Mouse (Mus musculus) heart, embryonic 12.5 days (tissue): ENCODE results near the gene Sept9. TPM values are rescaled to one million over a fixed set of nuclear protein-coding genes. Genes with fewer than 3 reads are reported as not detected.

Experiments used
- ATAC-seq: fragments of 200-750 bp; cut with Nextera tagmentation; 2 replicates; pipeline ENCODE4 v1.8.0; 2017; ENCODE audit warnings: moderate TSS enrichment, moderate library complexity; ENCODE audit not compliant: insufficient number of reproducible peaks, low FRiP score
- H3K27ac ChIP-seq: fragments of 300-500 bp; sonication (generic); 2 replicates; pipeline ENCODE4 v1.5.1; 2016; ENCODE audit warnings: mild to moderate bottlenecking, moderate library complexity; ENCODE audit not compliant: poor library complexity, severe bottlenecking
- H3K27me3 ChIP-seq: fragments of 300-500 bp; sonication (generic); replicated peaks from 2 replicates; pipeline ENCODE4 v1.6.1; 2016; ENCODE audit warnings: mild to moderate bottlenecking, moderate library complexity
- H3K36me3 ChIP-seq: fragments of 300-500 bp; sonication (generic); 2 replicates; pipeline ENCODE4 v1.6.1; 2016; ENCODE audit warnings: mild to moderate bottlenecking, moderate library complexity
- H3K4me1 ChIP-seq: fragments of 300-500 bp; sonication (generic); replicated peaks from 2 replicates; pipeline ENCODE4 v1.6.1; 2016; ENCODE audit warnings: mild to moderate bottlenecking
- H3K4me2 ChIP-seq: fragments of 300-500 bp; sonication (generic); 2 replicates; pipeline ENCODE4 v1.6.1; 2016; ENCODE audit warnings: mild to moderate bottlenecking, moderate library complexity
- H3K4me3 ChIP-seq: fragments of 300-500 bp; sonication (generic); 2 replicates; pipeline ENCODE4 v1.5.1; 2016; ENCODE audit warnings: mild to moderate bottlenecking
- H3K9ac ChIP-seq: fragments of 300-500 bp; sonication (generic); 2 replicates; pipeline ENCODE4 v1.6.1; 2016; ENCODE audit warnings: mild to moderate bottlenecking, moderate library complexity
- H3K9me3 ChIP-seq: fragments of 300-500 bp; sonication (generic); replicated peaks from 2 replicates; pipeline ENCODE4 v1.6.1; 2016; ENCODE audit warnings: mild to moderate bottlenecking, moderate library complexity
- WGBS: fragments of 180-500 bp; shearing (Covaris S2); methylation state at CpG from one replicate; pipeline ENCODE4 v1.1.7; 2016; 5-methylcytosine and 5-hydroxymethylcytosine counted together
- polyA plus RNA-seq: library from polyadenylated mRNA; unstranded; fragments of >200 nt; fragmentation: Nextera tagmentation; extraction: Ambion mirVana; gene quantifications from 2 replicates; pipeline ENCODE4 v1.2.1, GENCODE M21; 2016

The Sept9 gene
- polyA plus RNA-seq, 1 experiment from 2014 or later = 103 TPM

DNA sequence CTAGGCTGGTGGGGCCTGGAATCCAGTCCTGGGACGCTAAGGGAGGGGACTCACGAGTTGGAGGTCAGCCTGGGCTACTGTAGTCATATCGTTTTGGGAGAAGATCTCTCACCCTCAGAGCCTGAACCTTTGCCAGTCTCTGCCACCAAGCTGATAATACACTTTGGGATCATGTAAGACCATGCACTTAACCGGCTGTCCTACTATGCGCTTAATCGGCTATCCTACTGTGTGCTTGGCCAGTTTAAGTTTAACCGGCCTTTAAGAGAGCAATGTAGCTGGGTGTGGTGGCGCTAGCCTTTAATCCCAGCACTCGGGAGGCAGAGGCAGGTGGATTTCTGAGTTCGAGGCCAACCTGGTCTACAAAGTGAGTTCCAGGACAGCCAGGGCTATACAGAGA lies 173.1 kb downstream of the Sept9 start:
- Histone ChIP-seq H3K4me2 (no peak overlapping the region), H3K9me3 (no peaks in the 10 kb centered on the region), H3K36me3 (no peaks in the 10 kb centered on the region), H3K27me3 (peaks cover 7% of the 10 kb centered on the region), H3K4me1 (peaks cover 16% of the 10 kb centered on the region), H3K4me3 (no peak overlapping the region), H3K9ac (no peak overlapping the region), H3K27ac (no peak overlapping the region)
- no peak for ATAC-seq
- 87% methylated on average over 10 of the region's 10 CpGs for WGBS

DNA sequence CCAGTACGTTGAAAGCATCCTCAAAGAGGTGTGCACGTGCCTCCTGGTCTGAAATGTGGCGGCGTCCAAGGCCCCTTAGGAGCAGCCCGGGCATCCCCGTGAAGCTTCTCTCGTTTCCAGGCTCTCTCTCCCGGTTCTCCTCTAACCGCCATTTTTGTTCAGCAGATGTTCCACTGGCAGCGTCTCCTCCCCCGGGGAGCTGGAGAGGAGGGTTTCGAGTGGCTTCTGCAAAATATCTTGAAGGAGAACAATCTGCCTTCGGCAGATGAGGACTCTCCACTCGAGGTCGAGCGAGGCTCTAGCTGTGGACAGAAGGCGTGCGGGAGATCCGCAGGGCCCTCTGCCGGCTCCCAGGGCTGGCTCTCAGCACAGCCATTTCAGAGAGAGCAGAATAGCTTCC lies 173.7 kb downstream of the Sept9 start:
- H3K4me3 ChIP-seq = no peak overlapping the region
- peaks cover 7% of the 10 kb centered on the region for H3K27me3 ChIP-seq
- H3K36me3 ChIP-seq = no peaks in the 10 kb centered on the region
- no peak overlapping the region for H3K27ac ChIP-seq
- no peaks in the 10 kb centered on the region for H3K9me3 ChIP-seq
- peaks cover 16% of the 10 kb centered on the region for H3K4me1 ChIP-seq
- WGBS = 72% methylated on average over 20 of the region's 20 CpGs
- ATAC-seq = no peak
- no peak overlapping the region for H3K9ac ChIP-seq
- no peak overlapping the region for H3K4me2 ChIP-seq

DNA sequence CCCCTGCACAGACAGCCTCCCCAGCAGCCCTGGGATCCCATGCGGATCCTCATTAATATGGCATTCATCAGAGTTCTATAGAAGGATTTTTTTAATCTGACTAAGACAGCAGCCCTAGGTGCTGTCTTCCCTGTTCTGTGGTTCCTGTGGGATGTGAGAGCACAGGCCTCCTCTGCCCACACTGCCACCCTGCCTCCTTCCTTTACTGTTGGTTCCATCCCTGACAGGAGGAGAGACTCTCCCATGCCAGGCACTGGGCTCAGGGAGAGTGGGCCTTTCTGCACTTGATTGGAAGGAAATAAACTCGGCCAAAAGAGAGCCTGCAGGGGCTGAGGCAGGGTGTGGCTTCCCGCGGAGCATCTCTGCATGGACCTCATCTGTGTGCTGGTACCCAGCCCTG lies 174.4 kb downstream of the Sept9 start:
- WGBS = 34% methylated on average over 4 of the region's 4 CpGs
- Histone ChIP-seq H3K4me3 (no peak overlapping the region), H3K4me2 (no peak overlapping the region), H3K4me1 (peaks cover 16% of the 10 kb centered on the region), H3K36me3 (no peaks in the 10 kb centered on the region), H3K27me3 (peaks cover 7% of the 10 kb centered on the region), H3K27ac (no peak overlapping the region), H3K9me3 (no peaks in the 10 kb centered on the region), H3K9ac (no peak overlapping the region)
- ATAC-seq = no peak

DNA sequence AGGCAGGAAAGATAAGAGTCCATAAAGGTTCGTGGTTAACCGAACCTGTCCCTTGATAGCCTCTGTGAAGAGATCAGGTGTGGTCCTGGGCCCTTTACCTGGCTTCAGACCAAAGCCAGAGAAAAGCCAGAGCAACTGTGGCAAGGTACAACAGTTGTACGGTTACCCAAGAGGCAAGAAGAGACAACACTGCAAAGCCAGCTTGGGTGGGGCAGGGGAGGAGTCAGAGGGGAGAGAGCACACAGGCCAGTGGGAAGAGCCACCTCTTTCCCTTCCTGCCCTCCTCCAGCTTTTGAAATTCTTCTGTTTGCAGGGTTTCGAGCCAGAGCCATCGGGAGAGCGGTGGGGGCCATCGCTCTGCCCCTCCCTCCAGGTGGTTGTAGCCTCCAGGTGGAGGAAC lies 174.8 kb downstream of the Sept9 start:
- H3K4me3 ChIP-seq = no peak overlapping the region
- H3K27me3 ChIP-seq = peaks cover 10% of the 10 kb centered on the region
- H3K36me3 ChIP-seq = no peaks in the 10 kb centered on the region
- no peak for ATAC-seq
- H3K9me3 ChIP-seq = no peaks in the 10 kb centered on the region
- H3K9ac ChIP-seq = no peak overlapping the region
- H3K4me1 ChIP-seq = peaks cover 16% of the 10 kb centered on the region
- no peak overlapping the region for H3K27ac ChIP-seq
- H3K4me2 ChIP-seq = no peak overlapping the region
- 50% methylated on average over 7 of the region's 7 CpGs for WGBS

DNA sequence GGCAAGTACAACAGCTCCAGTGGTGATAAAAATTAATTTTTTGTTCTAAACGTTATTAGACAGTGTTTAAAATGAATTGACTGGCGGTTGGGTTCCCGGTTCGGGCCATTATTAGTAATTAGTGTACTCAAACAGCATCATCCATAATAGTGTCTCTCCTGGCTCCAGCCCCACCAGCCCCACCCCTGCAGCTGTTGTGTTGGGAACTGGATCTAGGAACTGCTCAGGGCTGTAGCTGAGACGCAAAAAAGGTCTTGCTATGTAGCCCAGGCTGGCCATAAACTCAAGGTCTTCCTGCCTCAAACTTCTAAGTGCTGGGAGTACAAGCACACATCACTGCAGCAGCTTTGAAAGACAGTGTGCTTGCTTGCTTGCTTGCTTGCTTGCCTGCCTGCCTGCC lies 180.3 kb downstream of the Sept9 start:
- Histone ChIP-seq H3K9me3 (no peaks in the 10 kb centered on the region), H3K4me1 (peaks cover 13% of the 10 kb centered on the region), H3K27ac (no peak overlapping the region), H3K36me3 (no peaks in the 10 kb centered on the region), H3K9ac (no peak overlapping the region), H3K4me2 (no peak overlapping the region), H3K4me3 (no peak overlapping the region), H3K27me3 (peaks cover 16% of the 10 kb centered on the region)
- no peak for ATAC-seq
- WGBS = 80% methylated on average over 5 of the region's 5 CpGs

DNA sequence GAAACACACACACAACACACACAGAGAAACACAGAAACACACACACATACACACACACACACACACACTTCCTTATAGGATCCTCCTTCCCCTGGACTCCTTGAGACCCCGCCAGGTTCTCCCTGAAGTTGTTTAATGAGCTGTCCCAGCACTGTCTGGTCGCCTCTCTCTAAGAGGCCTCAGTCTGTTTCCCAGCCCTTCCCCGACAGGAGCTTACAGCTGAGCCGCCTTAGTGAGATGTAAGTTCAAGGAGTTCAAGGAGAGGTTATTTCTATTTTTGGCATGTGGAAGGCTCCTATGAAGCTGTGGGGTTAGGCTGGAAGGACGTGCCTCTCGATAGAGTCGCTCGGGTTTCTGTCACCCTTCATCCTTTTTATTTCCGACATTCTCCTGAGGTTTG lies 184.8 kb downstream of the Sept9 start:
- Histone ChIP-seq H3K9ac (no peak overlapping the region), H3K4me2 (peak overlapping the region; percentile 58), H3K4me1 (peaks cover 29% of the 10 kb centered on the region), H3K27ac (no peak overlapping the region), H3K4me3 (no peak overlapping the region), H3K9me3 (no peaks in the 10 kb centered on the region), H3K36me3 (no peaks in the 10 kb centered on the region), H3K27me3 (peaks cover 23% of the 10 kb centered on the region)
- WGBS = 12% methylated on average over 9 of the region's 9 CpGs
- ATAC-seq = no peak

DNA sequence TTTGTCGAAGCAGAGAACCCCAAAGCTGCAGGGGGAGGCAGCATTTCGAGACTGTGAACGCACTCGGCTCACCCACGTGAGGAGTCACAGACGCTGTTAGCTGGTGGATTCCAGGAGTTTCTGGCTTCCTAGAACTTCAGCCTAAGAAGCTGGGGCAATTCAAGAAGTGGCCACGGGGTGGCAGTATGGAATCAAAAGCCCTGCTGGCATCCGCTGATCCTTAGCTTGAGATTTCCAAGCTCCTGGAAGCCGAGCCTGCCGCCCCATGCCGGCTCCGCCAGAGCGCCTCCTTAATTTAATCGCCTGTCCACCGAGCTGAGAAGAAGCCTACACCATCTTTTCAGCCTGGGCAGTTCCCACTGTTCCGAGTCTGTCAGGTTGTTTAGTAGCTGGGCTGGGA lies 185.4 kb downstream of the Sept9 start:
- peaks cover 21% of the 10 kb centered on the region for H3K27me3 ChIP-seq
- peak overlapping the region; percentile 11; the same call in 1 of the 2 replicates for H3K4me3 ChIP-seq
- H3K4me1 ChIP-seq = peaks cover 32% of the 10 kb centered on the region
- no peaks in the 10 kb centered on the region for H3K9me3 ChIP-seq
- no peak for ATAC-seq
- WGBS = under 1% methylated on average over 16 of the region's 16 CpGs
- peak overlapping the region; percentile 58 for H3K4me2 ChIP-seq
- H3K27ac ChIP-seq = no peak overlapping the region
- H3K9ac ChIP-seq = peak overlapping the region; percentile 11; the same call in 1 of the 2 replicates
- H3K36me3 ChIP-seq = no peaks in the 10 kb centered on the region

DNA sequence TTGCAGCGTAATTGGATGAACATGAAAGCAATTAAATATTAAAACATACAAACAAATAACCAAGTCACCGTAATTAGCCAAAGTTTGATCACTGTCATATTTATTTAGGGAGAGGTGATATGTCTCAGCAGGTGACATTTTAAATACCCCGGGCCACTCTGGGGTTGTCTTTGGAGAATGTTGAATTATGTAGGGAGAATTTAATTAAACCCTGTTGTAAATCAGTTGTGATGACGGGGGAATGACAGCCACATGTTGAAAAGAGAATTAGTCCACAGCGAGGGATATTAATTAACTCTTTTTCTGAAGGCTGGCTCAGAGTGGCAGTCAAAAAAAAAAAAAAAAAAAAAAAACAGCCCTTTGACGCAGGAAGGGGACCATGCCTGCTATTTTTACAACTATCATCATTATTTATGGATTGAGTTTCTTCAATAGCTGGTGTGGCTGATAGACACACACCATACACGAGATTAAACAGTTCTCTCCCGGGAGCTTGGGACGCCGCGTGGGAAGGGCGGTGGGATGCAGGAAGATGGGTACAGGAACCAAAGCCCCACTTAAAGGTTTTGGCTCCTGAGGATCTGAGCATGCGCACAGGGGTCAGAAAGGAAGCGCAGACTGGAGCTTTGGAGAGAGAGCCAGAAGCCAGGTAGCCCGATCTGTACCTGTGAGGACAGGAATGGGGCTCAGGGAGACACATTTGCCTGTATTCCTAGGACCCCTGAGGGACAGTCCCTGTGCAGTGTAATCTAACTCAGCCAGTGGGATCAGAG lies 186.1 kb downstream of the Sept9 start:
- Histone ChIP-seq H3K27ac (no peak overlapping the region), H3K27me3 (peaks cover 21% of the 10 kb centered on the region), H3K9me3 (no peaks in the 10 kb centered on the region), H3K4me2 (peak overlapping the region; percentile 58), H3K36me3 (no peaks in the 10 kb centered on the region), H3K4me1 (peaks cover 36% of the 10 kb centered on the region), H3K4me3 (no peak overlapping the region), H3K9ac (no peak overlapping the region)
- no peak for ATAC-seq
- WGBS = 55% methylated on average over 15 of the region's 15 CpGs

DNA sequence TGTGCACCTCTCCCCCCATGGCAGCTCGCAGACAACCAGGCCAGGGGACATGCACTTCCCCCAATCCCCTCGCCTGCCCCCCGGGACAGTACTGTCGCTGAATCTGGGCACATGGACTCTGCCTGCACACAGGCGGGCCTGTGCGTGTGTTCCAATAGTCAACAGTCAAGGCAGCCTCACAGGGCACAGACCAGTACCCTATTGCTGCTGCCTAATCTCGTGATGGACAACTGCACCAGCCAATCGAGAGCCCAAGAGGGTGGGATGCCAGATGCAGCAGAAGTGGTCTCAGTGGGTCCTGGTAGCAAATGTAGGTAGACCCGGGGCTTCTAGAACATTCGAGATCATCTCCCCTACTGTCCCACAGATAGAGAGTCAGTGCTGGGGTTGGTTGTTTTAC lies 187.8 kb downstream of the Sept9 start:
- no peak for ATAC-seq
- H3K27me3 ChIP-seq = peaks cover 21% of the 10 kb centered on the region
- 73% methylated on average over 10 of the region's 10 CpGs for WGBS
- H3K9me3 ChIP-seq = no peaks in the 10 kb centered on the region
- no peak overlapping the region for H3K4me2 ChIP-seq
- no peak overlapping the region for H3K27ac ChIP-seq
- H3K4me1 ChIP-seq = peaks cover 46% of the 10 kb centered on the region
- H3K9ac ChIP-seq = no peak overlapping the region
- no peaks in the 10 kb centered on the region for H3K36me3 ChIP-seq
- H3K4me3 ChIP-seq = no peak overlapping the region

DNA sequence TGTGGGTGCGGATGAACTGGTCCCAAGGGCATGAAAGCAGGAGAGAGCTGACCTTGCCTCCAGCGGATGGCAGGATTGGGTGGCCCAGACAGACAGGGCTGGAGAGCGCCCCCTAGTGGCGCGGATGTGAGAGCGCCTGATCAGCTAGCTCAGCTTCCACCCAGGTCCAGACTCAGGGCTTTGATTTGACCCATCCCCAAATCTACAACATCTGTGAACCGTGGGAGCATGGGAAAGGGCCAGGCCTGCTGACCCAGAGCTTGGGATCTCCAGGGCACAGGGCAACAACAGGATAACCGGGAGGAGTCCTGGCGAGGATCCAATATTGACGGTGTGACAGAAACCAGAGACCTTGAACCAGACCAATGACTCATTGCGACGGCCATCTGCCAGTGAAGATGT lies 190.5 kb downstream of the Sept9 start:
- 11% methylated on average over 12 of the region's 12 CpGs for WGBS
- Histone ChIP-seq H3K4me2 (peak overlapping the region; percentile 32; the same call in 1 of the 2 replicates), H3K4me1 (peaks cover 46% of the 10 kb centered on the region), H3K4me3 (no peak overlapping the region), H3K27me3 (peaks cover 34% of the 10 kb centered on the region), H3K9me3 (no peaks in the 10 kb centered on the region), H3K9ac (no peak overlapping the region), H3K27ac (peak overlapping the region; percentile 58), H3K36me3 (no peaks in the 10 kb centered on the region)
- ATAC-seq = peak; percentile 75

DNA sequence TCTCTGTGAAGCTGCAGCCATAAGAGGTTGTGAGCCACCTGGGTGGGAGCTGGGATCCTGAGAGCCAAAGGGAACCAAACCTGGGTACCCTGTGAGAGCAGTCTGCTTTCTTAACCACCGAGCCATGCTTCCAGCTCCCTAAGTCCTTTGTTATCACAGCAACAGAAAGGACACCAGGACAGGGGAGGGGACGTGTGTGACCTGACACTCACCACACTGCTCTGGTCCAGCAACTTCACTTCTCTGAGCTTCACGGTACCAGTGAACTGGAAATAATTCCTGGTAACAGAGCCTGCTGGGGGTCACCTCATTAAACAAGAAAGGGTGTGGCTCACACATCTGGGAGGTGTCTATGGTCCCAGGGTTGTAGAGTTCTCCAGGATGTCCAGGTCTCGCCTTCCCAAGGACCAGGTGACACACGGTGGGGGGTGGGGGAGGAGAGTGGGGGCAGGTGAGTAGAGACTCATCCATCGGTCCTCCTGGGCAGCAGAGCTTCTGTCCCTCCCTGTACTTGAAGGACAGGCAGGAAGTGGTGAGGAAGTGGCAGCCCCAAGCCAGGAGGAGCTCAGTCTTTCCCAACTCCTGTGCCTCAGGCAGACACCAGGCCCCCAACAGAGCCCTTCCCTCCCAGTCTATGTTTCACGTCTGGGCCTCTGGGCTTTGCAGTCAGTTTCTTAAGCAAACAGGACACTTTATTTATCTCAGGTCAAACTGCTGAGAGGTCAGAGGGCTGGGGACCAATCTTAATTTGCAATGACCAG lies 191.5 kb downstream of the Sept9 start:
- H3K4me2 ChIP-seq = no peak overlapping the region
- ATAC-seq = no peak
- 22% methylated on average over 7 of the region's 7 CpGs for WGBS
- no peak overlapping the region for H3K9ac ChIP-seq
- peak overlapping the region; percentile 37; the same call in 1 of the 2 replicates for H3K27ac ChIP-seq
- no peak overlapping the region for H3K4me3 ChIP-seq
- H3K9me3 ChIP-seq = no peaks in the 10 kb centered on the region
- peaks cover 32% of the 10 kb centered on the region for H3K27me3 ChIP-seq
- H3K36me3 ChIP-seq = no peaks in the 10 kb centered on the region
- H3K4me1 ChIP-seq = peaks cover 46% of the 10 kb centered on the region
